Mouse (Mus musculus) brain, adult 2 months (tissue): ENCODE data around the gene Negr1.

Source experiments
- DNase-seq: peaks from one replicate; pipeline ENCODE4 v3.0.0; 2011; ENCODE audit warnings: low read depth, low spot score

Gene Negr1

GRCm38 (mm10) chr3:156796061-156796691 lies 234.6 kb downstream of the Negr1 start:
- peak; percentile 45 for DNase-seq

- DNase-seq, result peak; percentile 46
These were observed 237.6 kb downstream of the Negr1 start for GRCm38 (mm10) chr3:156799228-156799627.

- DNase-seq, result peak; percentile 68
These were observed 248.2 kb downstream of the Negr1 start for GRCm38 (mm10) chr3:156809836-156810235.

GRCm38 (mm10) chr3:156816938-156817337 lies 255.3 kb downstream of the Negr1 start:
- no peak for DNase-seq

DNA sequence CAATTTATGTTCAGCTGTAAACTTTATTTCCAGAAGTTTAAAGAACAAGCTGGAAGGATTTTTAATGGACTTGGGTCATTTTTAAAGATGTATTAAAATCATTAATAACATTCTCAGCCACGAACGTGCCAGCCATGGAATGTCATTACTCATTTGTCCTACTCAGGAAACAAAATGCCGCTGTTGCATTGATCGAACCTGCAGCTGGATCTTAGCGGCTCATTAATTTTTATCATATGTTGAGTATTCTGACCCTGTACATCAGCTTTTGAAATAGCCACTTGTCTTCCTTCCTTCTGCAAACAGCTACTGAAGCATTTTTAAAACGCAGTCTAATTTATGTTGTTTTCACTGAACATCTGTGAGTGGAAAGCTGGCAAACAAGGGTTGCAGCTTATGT lies 255.9 kb downstream of the Negr1 start:
- no peak for DNase-seq

DNA sequence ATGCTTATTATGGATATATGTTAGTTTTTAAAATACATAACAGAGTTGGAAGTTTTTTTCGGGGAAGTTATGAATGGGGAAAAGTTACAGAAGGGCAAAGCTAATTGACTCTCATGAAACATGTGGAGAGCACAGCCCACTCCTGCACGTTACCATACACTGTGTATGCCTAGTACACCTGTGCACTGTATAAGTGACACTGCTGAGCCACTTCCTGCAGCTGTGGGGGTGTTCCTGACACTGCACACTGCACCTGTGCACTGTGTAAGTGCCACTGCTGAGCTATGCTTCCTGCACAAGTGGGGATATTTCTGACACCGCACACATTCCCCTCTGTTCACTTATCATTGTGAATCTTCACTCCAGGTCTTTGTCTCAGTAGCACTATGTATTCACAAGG lies 261.4 kb downstream of the Negr1 start:
- DNase-seq, result no peak

GRCm38 (mm10) chr3:156833920-156834319 lies 272.3 kb downstream of the Negr1 start:
- no peak for DNase-seq

- DNase-seq, result no peak
These were observed 277.0 kb downstream of the Negr1 start for GRCm38 (mm10) chr3:156838550-156838949.

GRCm38 (mm10) chr3:156848385-156848784 lies 286.8 kb downstream of the Negr1 start:
- DNase-seq, result peak; percentile 63

DNA sequence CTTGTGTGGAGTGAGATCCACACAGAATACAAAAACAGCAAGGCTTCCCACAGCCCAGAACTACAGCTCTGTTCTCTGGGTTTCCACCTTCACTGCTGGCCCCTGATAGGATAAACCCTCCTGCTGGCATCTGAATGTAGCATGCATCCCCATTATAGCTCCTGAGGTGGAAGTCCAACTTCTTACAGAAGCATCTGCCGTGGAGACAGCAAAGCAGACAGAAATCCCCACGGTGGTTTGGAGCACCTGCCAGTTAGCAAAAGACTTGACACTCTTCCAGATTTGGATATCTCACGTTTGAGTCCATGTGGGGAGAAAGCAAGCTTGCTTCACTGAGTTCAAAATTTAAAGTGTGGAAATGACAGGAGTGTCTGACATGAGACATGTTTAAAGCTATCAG lies 290.3 kb downstream of the Negr1 start:
- DNase-seq, result peak; percentile 95

GRCm38 (mm10) chr3:156870239-156870921 lies 308.8 kb downstream of the Negr1 start:
- DNase-seq, result no peak

DNA sequence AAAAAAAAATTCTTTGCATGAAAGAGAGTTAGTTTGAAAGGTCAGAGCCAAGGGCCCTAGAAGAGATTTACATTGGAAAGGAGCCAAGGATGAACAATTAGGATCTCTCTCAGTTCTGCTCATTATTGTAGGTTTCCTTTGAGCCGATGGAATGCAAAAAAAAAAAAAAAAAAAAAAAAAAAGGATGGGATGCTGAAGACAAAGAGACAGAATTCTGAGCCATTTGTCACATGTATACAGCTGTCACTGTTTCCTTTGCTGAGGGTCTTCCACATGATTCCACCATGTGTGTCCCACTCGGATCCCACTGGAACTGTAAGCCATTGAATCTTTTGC lies 309.3 kb downstream of the Negr1 start:
- no peak for DNase-seq

DNA sequence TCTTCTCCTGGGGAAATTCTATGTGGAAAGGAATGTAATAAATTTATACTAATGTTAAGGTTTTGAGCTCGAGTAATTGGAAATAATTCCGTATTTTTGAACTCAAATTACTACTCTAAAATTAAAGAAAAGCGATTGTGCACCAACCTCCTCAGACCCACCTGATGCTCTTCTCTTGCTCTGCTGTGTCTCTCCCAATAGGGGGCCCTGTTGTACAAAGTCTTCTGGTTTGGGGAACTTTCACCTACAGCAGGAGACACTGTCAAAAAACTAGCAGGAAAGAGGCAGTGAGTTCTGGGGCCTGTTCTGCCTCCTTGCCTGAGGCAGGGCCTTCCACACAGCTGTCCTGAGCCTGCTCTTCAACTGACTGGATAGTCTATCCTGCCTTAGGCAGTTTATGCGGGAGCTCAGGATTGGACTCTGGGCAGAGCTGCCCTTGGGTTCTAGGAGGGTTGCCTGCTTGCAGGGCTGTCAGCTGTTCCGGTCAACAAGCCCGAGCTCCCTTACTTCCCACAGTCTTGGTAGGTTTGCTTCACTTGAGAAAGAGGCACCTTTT lies 310.1 kb downstream of the Negr1 start:
- no peak for DNase-seq

- DNase-seq, result peak; percentile 83
These were observed 315.0 kb downstream of the Negr1 start for GRCm38 (mm10) chr3:156876551-156876950.

DNA sequence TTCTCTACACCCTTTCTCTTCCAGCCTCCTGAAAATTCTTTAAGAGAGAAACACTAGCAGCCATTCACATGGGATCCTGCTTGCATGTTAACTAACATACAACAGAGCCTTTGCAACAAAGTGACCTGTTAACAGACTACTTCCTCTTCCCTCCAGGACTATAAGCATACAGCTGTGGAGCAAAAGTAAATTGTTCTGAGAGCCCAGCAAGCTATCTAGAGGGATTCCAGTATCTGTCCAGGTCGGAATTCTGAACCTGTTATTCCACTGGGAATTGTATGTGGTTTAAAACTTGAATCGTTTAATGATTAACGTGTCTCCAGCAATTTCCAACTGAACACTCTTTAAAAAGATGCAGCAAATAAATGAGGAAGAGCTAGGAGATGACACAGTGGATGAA lies 320.5 kb downstream of the Negr1 start:
- DNase-seq, result no peak

GRCm38 (mm10) chr3:156883873-156884272 lies 322.3 kb downstream of the Negr1 start:
- DNase-seq, result peak; percentile 24

DNA sequence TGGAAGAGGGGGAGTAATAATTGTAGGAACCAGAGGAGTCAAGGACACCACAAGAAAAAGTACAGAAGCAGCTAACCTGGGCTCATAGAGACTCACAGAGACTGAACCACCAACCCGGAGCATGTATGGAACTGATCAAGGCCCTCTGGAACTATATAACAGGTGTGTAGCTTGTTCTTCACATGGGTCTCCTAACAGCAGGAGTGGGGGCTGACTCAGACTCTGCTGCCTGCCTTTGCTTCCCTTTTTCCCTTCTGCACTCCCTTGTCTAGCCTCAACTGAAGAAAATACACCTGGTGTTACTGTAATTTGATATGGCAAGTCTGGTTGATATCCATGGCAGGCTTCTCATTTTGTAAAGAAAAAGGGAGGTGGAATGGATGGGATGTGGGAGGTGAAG lies 324.1 kb downstream of the Negr1 start:
- DNase-seq, result no peak

GRCm38 (mm10) chr3:156886915-156887314 lies 325.3 kb downstream of the Negr1 start:
- no peak for DNase-seq

- DNase-seq, result no peak
These were observed 329.4 kb downstream of the Negr1 start for GRCm38 (mm10) chr3:156890986-156891385.

GRCm38 (mm10) chr3:156895322-156895721 lies 333.7 kb downstream of the Negr1 start:
- DNase-seq, result peak; percentile 95

DNA sequence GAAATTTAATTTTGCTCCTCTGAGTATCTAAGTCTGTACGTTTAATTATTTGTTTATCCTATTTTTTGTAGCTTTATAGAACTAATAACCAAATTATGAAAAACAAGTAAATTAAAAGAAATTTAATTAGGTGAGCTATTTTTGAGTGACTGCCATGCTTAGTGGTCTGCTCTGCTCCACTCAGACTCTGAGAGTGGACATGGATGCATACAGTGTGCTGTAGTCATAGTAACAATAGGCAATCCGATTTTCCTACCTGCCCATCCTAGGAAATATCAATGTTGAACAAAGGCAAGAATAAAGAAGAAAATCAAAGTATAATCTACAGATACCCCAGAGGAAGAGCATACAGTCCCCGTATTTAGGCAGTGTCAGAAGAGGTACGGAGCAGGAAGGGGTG lies 334.5 kb downstream of the Negr1 start:
- DNase-seq, result no peak

DNA sequence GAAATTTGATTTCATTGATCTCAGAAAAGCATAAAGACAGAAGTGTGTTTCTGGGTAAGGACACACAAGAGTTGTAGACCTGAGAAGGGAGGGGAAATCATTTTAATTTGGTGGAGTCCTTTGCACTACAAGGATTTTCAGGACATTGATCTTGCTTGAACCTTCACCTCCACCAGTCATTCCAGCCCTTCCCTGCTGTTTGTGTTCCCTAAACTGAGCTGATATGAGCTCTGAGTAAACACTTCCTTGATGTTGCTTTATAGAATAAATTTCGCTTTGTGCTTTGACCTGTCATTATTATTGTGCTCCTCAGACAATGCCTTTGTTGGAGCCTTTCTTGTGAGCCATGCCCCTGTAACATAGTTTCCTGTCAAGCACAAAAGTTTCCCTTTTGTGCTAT lies 335.0 kb downstream of the Negr1 start:
- DNase-seq, result no peak

- DNase-seq, result no peak
These were observed 339.5 kb downstream of the Negr1 start for GRCm38 (mm10) chr3:156901140-156901539.
